Mouse (Mus musculus): ENCODE results near the gene Oaf. TPM values are rescaled to one million over a fixed set of nuclear protein-coding genes. Genes with fewer than 3 reads are reported as not detected.

Gene Oaf
- polyA plus RNA-seq, 1 experiment from 2014 or later = 59.3 TPM

DNA sequence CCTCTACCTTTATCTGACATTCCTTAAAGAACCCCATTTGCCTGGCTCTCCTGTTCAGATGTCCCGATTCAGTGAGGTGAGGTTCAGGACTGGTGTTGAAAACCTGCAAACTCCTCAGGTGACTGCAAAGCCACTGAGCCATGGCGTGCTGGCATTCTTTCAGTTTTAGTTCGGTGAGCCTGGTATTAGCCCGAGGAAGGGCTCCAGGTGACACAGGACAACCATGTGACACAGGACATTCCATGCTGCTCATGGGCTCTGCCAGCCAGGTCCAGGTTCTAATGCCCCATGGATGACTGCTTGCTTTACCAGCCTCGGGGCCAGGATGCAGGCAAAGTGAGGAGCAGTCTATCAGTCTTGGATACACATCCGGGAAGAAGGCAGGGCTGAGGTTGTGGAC lies 4.4 kb downstream of the Oaf start:
- Histone ChIP-seq H3K27me3 (ENCODE audit: insufficient read depth, low read length) (no peaks in the 10 kb centered on the region), H3K4me1 (ENCODE audit: insufficient read depth) (peaks cover 74% of the 10 kb centered on the region), H3K9me3 (ENCODE audit: low read length) (no peaks in the 10 kb centered on the region), H3K9ac (replicated peaks) (peak overlapping the region; percentile 22; the same call in 1 of the 2 replicates), H3K4me2 (ENCODE audit: low read depth, low read length) (peak overlapping the region; percentile 81; the same call in 1 of the 2 replicates), H3K36me3 (replicated peaks; ENCODE audit: insufficient read depth, low read length) (peaks cover 9% of the 10 kb centered on the region; the same call in 1 of the 2 replicates), H3K4me3 (ENCODE audit: low read depth, low read length) (no peak overlapping the region), H3K27ac (ENCODE audit: low read depth) (peak overlapping the region; percentile 79; the same call in 1 of the 2 replicates)
- DNase-seq = no peak
- 76% methylated on average over 6 of the region's 6 CpGs for WGBS (ENCODE audit: insufficient replicate concordance)
- TF ChIP-seq EP300 (IDR thresholded peaks at IDR 0.05; ENCODE audit: low read depth) (no peak), CTCF (IDR thresholded peaks at IDR 0.05; ENCODE audit: low read depth) (no peak)
- no peak for ATAC-seq

- no peak overlapping the region for H3K4me3 ChIP-seq (ENCODE audit: low read depth, low read length)
- peak overlapping the region; percentile 81 for H3K4me2 ChIP-seq (ENCODE audit: low read depth, low read length)
- peak overlapping the region; percentile 42; the same call in 1 of the 2 replicates for H3K9ac ChIP-seq (replicated peaks)
- ATAC-seq (peak; percentile 82), DNase-seq (no peak)
- H3K4me1 ChIP-seq (ENCODE audit: insufficient read depth) = peaks cover 71% of the 10 kb centered on the region
- no peaks in the 10 kb centered on the region for H3K27me3 ChIP-seq (ENCODE audit: insufficient read depth, low read length)
- WGBS (ENCODE audit: insufficient replicate concordance) = 34% methylated on average over 5 of the region's 5 CpGs
- H3K27ac ChIP-seq (ENCODE audit: low read depth) = peak overlapping the region; percentile 79
- peaks cover 9% of the 10 kb centered on the region; the same call in 1 of the 2 replicates for H3K36me3 ChIP-seq (replicated peaks; ENCODE audit: insufficient read depth, low read length)
- peak; percentile 99 for TF ChIP-seq EP300 (IDR thresholded peaks at IDR 0.05; ENCODE audit: low read depth)
- TF ChIP-seq CTCF (IDR thresholded peaks at IDR 0.05; ENCODE audit: low read depth) = no peak
- no peaks in the 10 kb centered on the region for H3K9me3 ChIP-seq (ENCODE audit: low read length)
These were observed 5.2 kb downstream of the Oaf start for GRCm38 (mm10) chr9:43234496-43234895.

- no peaks in the 10 kb centered on the region for H3K27me3 ChIP-seq (ENCODE audit: insufficient read depth, low read length)
- 94% methylated on average over 1 of the region's 1 CpGs for WGBS (ENCODE audit: insufficient replicate concordance)
- H3K4me3 ChIP-seq (ENCODE audit: low read depth, low read length) = no peak overlapping the region
- H3K9ac ChIP-seq (replicated peaks) = peak overlapping the region; percentile 42; the same call in 1 of the 2 replicates
- H3K27ac ChIP-seq (ENCODE audit: low read depth) = peak overlapping the region; percentile 79
- DNase-seq (no peak), ATAC-seq (no peak)
- H3K36me3 ChIP-seq (replicated peaks; ENCODE audit: insufficient read depth, low read length) = peaks cover 14% of the 10 kb centered on the region
- H3K4me1 ChIP-seq (ENCODE audit: insufficient read depth) = peaks cover 79% of the 10 kb centered on the region
- no peak for TF ChIP-seq EP300 (IDR thresholded peaks at IDR 0.05; ENCODE audit: low read depth)
- no peak for TF ChIP-seq CTCF (IDR thresholded peaks at IDR 0.05; ENCODE audit: low read depth)
- H3K4me2 ChIP-seq (ENCODE audit: low read depth, low read length) = no peak overlapping the region; the same call in 1 of the 2 replicates
- H3K9me3 ChIP-seq (ENCODE audit: low read length) = no peaks in the 10 kb centered on the region
These were observed 6.2 kb downstream of the Oaf start for GRCm38 (mm10) chr9:43233515-43233914.

GRCm38 (mm10) chr9:43233044-43233443 lies 6.7 kb downstream of the Oaf start:
- Histone ChIP-seq H3K36me3 (replicated peaks; ENCODE audit: insufficient read depth, low read length) (peaks cover 14% of the 10 kb centered on the region), H3K4me3 (ENCODE audit: low read depth, low read length) (no peak overlapping the region), H3K9ac (replicated peaks) (no peak overlapping the region), H3K27me3 (ENCODE audit: insufficient read depth, low read length) (no peaks in the 10 kb centered on the region), H3K4me1 (ENCODE audit: insufficient read depth) (peaks cover 79% of the 10 kb centered on the region), H3K9me3 (ENCODE audit: low read length) (no peaks in the 10 kb centered on the region), H3K4me2 (ENCODE audit: low read depth, low read length) (no peak overlapping the region), H3K27ac (ENCODE audit: low read depth) (peak overlapping the region; percentile 79; the same call in 1 of the 2 replicates)
- DNase-seq = no peak
- TF ChIP-seq CTCF (IDR thresholded peaks at IDR 0.05; ENCODE audit: low read depth) = no peak
- TF ChIP-seq EP300 (IDR thresholded peaks at IDR 0.05; ENCODE audit: low read depth) = no peak
- WGBS (ENCODE audit: insufficient replicate concordance) = 60% methylated on average over 5 of the region's 5 CpGs
- ATAC-seq = no peak

DNA sequence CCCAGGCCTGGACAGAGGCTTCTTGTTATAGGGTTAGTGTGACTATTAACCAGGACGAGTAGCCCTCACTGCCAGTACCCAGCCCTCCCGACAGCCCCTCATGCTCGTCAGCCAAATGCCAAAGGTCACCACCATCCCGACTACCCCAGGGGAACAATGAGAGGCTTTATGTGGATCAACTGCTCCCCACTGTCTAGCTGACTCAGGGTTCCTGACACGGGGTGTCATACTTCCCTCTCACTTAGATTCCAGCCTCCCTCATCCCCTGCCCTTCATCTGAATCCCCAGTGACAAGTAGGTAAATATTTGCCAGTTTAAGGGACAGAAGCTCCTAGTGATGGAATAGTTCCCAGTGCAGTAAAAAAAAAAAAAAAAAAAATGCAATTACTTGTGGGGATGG lies 7.4 kb downstream of the Oaf start:
- H3K27ac ChIP-seq (ENCODE audit: low read depth) = peak overlapping the region; percentile 76

GRCm38 (mm10) chr9:43231805-43232204 lies 7.9 kb downstream of the Oaf start:
- peak overlapping the region; percentile 76 for H3K27ac ChIP-seq (ENCODE audit: low read depth)
- peak overlapping the region; percentile 33 for H3K9ac ChIP-seq (replicated peaks)
- 58% methylated on average over 4 of the region's 4 CpGs for WGBS (ENCODE audit: insufficient replicate concordance)
- H3K4me1 ChIP-seq (ENCODE audit: insufficient read depth) = peaks cover 75% of the 10 kb centered on the region
- H3K4me3 ChIP-seq (ENCODE audit: low read depth, low read length) = no peak overlapping the region
- TF ChIP-seq EP300 (IDR thresholded peaks at IDR 0.05; ENCODE audit: low read depth) (no peak), CTCF (IDR thresholded peaks at IDR 0.05; ENCODE audit: low read depth) (no peak)
- DNase-seq (no peak), ATAC-seq (peak; percentile 44)
- no peaks in the 10 kb centered on the region for H3K27me3 ChIP-seq (ENCODE audit: insufficient read depth, low read length)
- H3K4me2 ChIP-seq (ENCODE audit: low read depth, low read length) = peak overlapping the region; percentile 15
- H3K36me3 ChIP-seq (replicated peaks; ENCODE audit: insufficient read depth, low read length) = peaks cover 15% of the 10 kb centered on the region
- no peaks in the 10 kb centered on the region for H3K9me3 ChIP-seq (ENCODE audit: low read length)

More for the DNA sequence above, 7.4 kb downstream of the Oaf start:
- no peak for DNase-seq
- Histone ChIP-seq H3K36me3 (replicated peaks; ENCODE audit: insufficient read depth, low read length) (peaks cover 14% of the 10 kb centered on the region), H3K9me3 (ENCODE audit: low read length) (no peaks in the 10 kb centered on the region), H3K4me3 (ENCODE audit: low read depth, low read length) (no peak overlapping the region), H3K4me2 (ENCODE audit: low read depth, low read length) (peak overlapping the region; percentile 15), H3K9ac (replicated peaks) (peak overlapping the region; percentile 33; the same call in 1 of the 2 replicates), H3K27me3 (ENCODE audit: insufficient read depth, low read length) (no peaks in the 10 kb centered on the region), H3K4me1 (ENCODE audit: insufficient read depth) (peaks cover 75% of the 10 kb centered on the region)
- no peak for ATAC-seq
- no peak for TF ChIP-seq CTCF (IDR thresholded peaks at IDR 0.05; ENCODE audit: low read depth)
- TF ChIP-seq EP300 (IDR thresholded peaks at IDR 0.05; ENCODE audit: low read depth) = no peak
- 45% methylated on average over 5 of the region's 5 CpGs for WGBS (ENCODE audit: insufficient replicate concordance)
